Mouse (Mus musculus) heart, embryonic 14.5 days (tissue): ENCODE measurements around the gene 1700020D05Rik. TPM values are rescaled to one million over a fixed set of nuclear protein-coding genes. Genes with fewer than 3 reads are reported as not detected.

Experiments
- ATAC-seq: fragments of 200-750 bp; cut with Nextera tagmentation; 2 replicates; pipeline ENCODE4 v1.8.0; 2017; ENCODE audit warnings: low read depth, moderate TSS enrichment; ENCODE audit not compliant: insufficient number of reproducible peaks, insufficient read depth, low FRiP score
- H3K27ac ChIP-seq, 2 experiments: fragments of 200-500 bp in 1 of 2; fragments of 300-500 bp in 1 of 2; sonication (generic) in 1 of 2; replicated peaks in 1 of 2; 2 replicates each; pipeline ENCODE4 v1.5.1; 2012 to 2014; ENCODE audit warnings: low read depth in 2 of 2, low read length in 2 of 2, control low read depth in 1 of 2, mild to moderate bottlenecking in 1 of 2, mixed read lengths in 1 of 2; ENCODE audit not compliant: control insufficient read depth in 1 of 2, insufficient read depth in 1 of 2
- H3K27me3 ChIP-seq: fragments of 300-500 bp; sonication (generic); 2 replicates; pipeline ENCODE4 v1.6.1; 2014; ENCODE audit warnings: mild to moderate bottlenecking, low read length, control low read depth; ENCODE audit not compliant: control insufficient read depth, insufficient read depth
- H3K36me3 ChIP-seq: fragments of 300-500 bp; sonication (generic); 2 replicates; pipeline ENCODE4 v1.6.1; 2014; ENCODE audit warnings: mild to moderate bottlenecking, control low read depth, low read length, mixed read lengths; ENCODE audit not compliant: control insufficient read depth, insufficient read depth
- H3K4me1 ChIP-seq, 2 experiments: fragments of 200-500 bp in 1 of 2; fragments of 300-500 bp in 1 of 2; sonication (generic) in 1 of 2; 2 replicates each; pipeline ENCODE4 v1.6.1; 2012 to 2014; ENCODE audit warnings: low read length in 2 of 2, control low read depth in 1 of 2, mixed read lengths in 1 of 2; ENCODE audit not compliant: control insufficient read depth in 2 of 2, insufficient read depth in 2 of 2
- H3K4me2 ChIP-seq: fragments of 300-500 bp; sonication (generic); 2 replicates; pipeline ENCODE4 v1.6.1; 2014; ENCODE audit warnings: mild to moderate bottlenecking, low read length
- H3K4me3 ChIP-seq, 2 experiments: fragments of 200-500 bp in 1 of 2; fragments of 300-500 bp in 1 of 2; sonication (generic) in 1 of 2; 2 replicates each; pipeline ENCODE4 v1.5.1; 2012 to 2014; ENCODE audit warnings: low read length in 2 of 2, mild to moderate bottlenecking in 2 of 2, control low read depth in 1 of 2, low read depth in 1 of 2, moderate library complexity in 1 of 2; ENCODE audit not compliant: control insufficient read depth in 1 of 2, insufficient read depth in 1 of 2
- H3K9ac ChIP-seq: fragments of 300-500 bp; sonication (generic); 2 replicates; pipeline ENCODE4 v1.6.1; 2014; ENCODE audit warnings: mild to moderate bottlenecking, low read length
- H3K9me3 ChIP-seq: fragments of 300-500 bp; sonication (generic); 2 replicates; pipeline ENCODE4 v1.6.1; 2016; ENCODE audit warnings: low read length, control low read depth; ENCODE audit not compliant: control insufficient read depth
- WGBS: fragments of 180-500 bp; shearing (Covaris S2); extraction: QIAGEN DNeasy Blood & Tissue Kit; methylation state at CpG from one replicate; pipeline ENCODE4 v1.1.7; 2014; 5-methylcytosine and 5-hydroxymethylcytosine counted together
- polyA plus RNA-seq: library from polyadenylated mRNA; unstranded; fragments of >200 nt; fragmentation: Nextera tagmentation; extraction: Ambion mirVana; gene quantifications from 2 replicates; pipeline ENCODE4 v1.2.1, GENCODE M21; 2014

Gene 1700020D05Rik
- polyA plus RNA-seq, 1 experiment from 2014 or later, result 0.20 TPM

- no peak overlapping the region for H3K27ac ChIP-seq
- H3K27me3 ChIP-seq, result no peaks in the 10 kb centered on the region
- H3K4me3 ChIP-seq, result no peak overlapping the region
- peaks cover 7 to 18% of the 10 kb centered on the region in 2 experiments; a peak in 3 of 4 replicates for H3K4me1 ChIP-seq
- H3K4me2 ChIP-seq, result no peak overlapping the region
- no peak for ATAC-seq
- 84% methylated on average over 3 of the region's 3 CpGs for WGBS
- peaks cover 15% of the 10 kb centered on the region for H3K36me3 ChIP-seq
- no peaks in the 10 kb centered on the region for H3K9me3 ChIP-seq
- no peak overlapping the region for H3K9ac ChIP-seq
These were observed 30.7 kb downstream of the 1700020D05Rik start for GRCm38 (mm10) chr19:5472857-5473256.

- Histone ChIP-seq H3K27ac (no peak overlapping the region), H3K4me1 (peaks cover 7 to 18% of the 10 kb centered on the region in 2 experiments; a peak in 3 of 4 replicates), H3K27me3 (no peaks in the 10 kb centered on the region), H3K9ac (no peak overlapping the region), H3K4me3 (no peak overlapping the region), H3K9me3 (no peaks in the 10 kb centered on the region), H3K4me2 (no peak overlapping the region), H3K36me3 (peaks cover 15% of the 10 kb centered on the region)
- 61% methylated on average over 5 of the region's 5 CpGs for WGBS
- no peak for ATAC-seq
These were observed 31.7 kb downstream of the 1700020D05Rik start for GRCm38 (mm10) chr19:5471846-5472245.

- no peaks in the 10 kb centered on the region for H3K27me3 ChIP-seq
- no peak within 1 kb of the TSS for H3K4me2 ChIP-seq
- H3K27ac ChIP-seq, result no peak within 1 kb of the TSS
- 48% methylated on average over 5 of the region's 5 CpGs for WGBS
- ATAC-seq, result no peak
- no peak within 1 kb of the TSS for H3K4me3 ChIP-seq
- peaks cover 46% of the 10 kb centered on the region for H3K36me3 ChIP-seq
- no peak within 1 kb of the TSS for H3K9ac ChIP-seq
- no peaks in the 10 kb centered on the region for H3K9me3 ChIP-seq
- peaks cover 2 to 6% of the 10 kb centered on the region in 2 experiments; a peak in 1 of 4 replicates for H3K4me1 ChIP-seq
These were observed 35.2 kb downstream of the 1700020D05Rik start, which contains the start of gene Ctsw for GRCm38 (mm10) chr19:5468374-5468773. TSS of gene Ctsw (minus strand) at chr19:5468507.

GRCm38 (mm10) chr19:5466916-5467500 lies 36.6 kb downstream of the 1700020D05Rik start:
- no peak overlapping the region for H3K27ac ChIP-seq
- H3K4me1 ChIP-seq, result peaks cover 2 to 6% of the 10 kb centered on the region in 2 experiments; a peak in 1 of 4 replicates
- H3K4me3 ChIP-seq, result no peak overlapping the region
- H3K9ac ChIP-seq, result no peak overlapping the region
- no peak for ATAC-seq
- WGBS, result 83% methylated on average over 6 of the region's 6 CpGs
- no peak overlapping the region for H3K4me2 ChIP-seq
- H3K9me3 ChIP-seq, result no peaks in the 10 kb centered on the region
- H3K27me3 ChIP-seq, result no peaks in the 10 kb centered on the region
- peaks cover 58% of the 10 kb centered on the region for H3K36me3 ChIP-seq

- 92% methylated on average over 8 of the region's 8 CpGs for WGBS
- peaks cover 63% of the 10 kb centered on the region for H3K36me3 ChIP-seq
- H3K4me2 ChIP-seq, result peak overlapping the region; percentile 59
These were observed 38.5 kb downstream of the 1700020D05Rik start for GRCm38 (mm10) chr19:5465037-5465436.

GRCm38 (mm10) chr19:5463791-5464562 lies 39.6 kb downstream of the 1700020D05Rik start:
- peaks cover 63% of the 10 kb centered on the region for H3K36me3 ChIP-seq
- peak overlapping the region; percentile 70 for H3K9ac ChIP-seq
- H3K9me3 ChIP-seq, result no peaks in the 10 kb centered on the region
- 0 out of 2 replicates have a peak, but pooled peaks have one; percentile 27 for ATAC-seq
- H3K4me2 ChIP-seq, result peak overlapping the region; percentile 59
- H3K4me1 ChIP-seq, result peaks cover 4 to 16% of the 10 kb centered on the region in 2 experiments
- no peaks in the 10 kb centered on the region for H3K27me3 ChIP-seq
- peak overlapping the region; percentile 80 to 87 for H3K27ac ChIP-seq
- WGBS, result 33% methylated on average over 15 of the region's 15 CpGs
- peak overlapping the region; percentile 28 to 35 for H3K4me3 ChIP-seq

More at GRCm38 (mm10) chr19:5465037-5465436, 38.5 kb downstream of the 1700020D05Rik start:
- H3K4me1 ChIP-seq, result peaks cover 4 to 13% of the 10 kb centered on the region in 2 experiments; a peak in 3 of 4 replicates
- peak overlapping the region in 1 of 2 experiments; percentile 87; a peak in 1 of 4 replicates for H3K27ac ChIP-seq
- no peaks in the 10 kb centered on the region for H3K27me3 ChIP-seq
- H3K9ac ChIP-seq, result peak overlapping the region; percentile 70
- H3K4me3 ChIP-seq, result peak overlapping the region in 1 of 2 experiments; percentile 28; a peak in 1 of 4 replicates
- H3K9me3 ChIP-seq, result no peaks in the 10 kb centered on the region
- no peak for ATAC-seq

- Histone ChIP-seq H3K27ac (no peak overlapping the region), H3K4me2 (no peak overlapping the region), H3K4me3 (no peak overlapping the region), H3K4me1 (peaks cover 4 to 17% of the 10 kb centered on the region in 2 experiments), H3K9me3 (no peaks in the 10 kb centered on the region), H3K27me3 (no peaks in the 10 kb centered on the region), H3K36me3 (peaks cover 63% of the 10 kb centered on the region), H3K9ac (no peak overlapping the region)
- WGBS, result 86% methylated on average over 9 of the region's 9 CpGs
- ATAC-seq, result no peak
These were observed 40.4 kb downstream of the 1700020D05Rik start for GRCm38 (mm10) chr19:5463212-5463611.
